14 mouse cellular contexts compared by ENCODE assay signal in genomic region chr6:55579105-55579504, GRCm38 (mm10).
DNase-seq lines count a peak whose midpoint lies in the region; ATAC-seq and TF ChIP-seq lines count a peak whose summit lies in the region.
"Had no signal": no experiment of that assay in that cellular context is flagged by ENCODE, and none has a peak within 500 bp of the region (broad histone marks: within the 10 kb centered on the region; RNA-seq: fewer than 3 reads in every experiment).

No protein-coding gene starts in this region.

- TF ChIP-seq CTCF in hindbrain, postnatal 0 days (IDR thresholded peaks at IDR 0.05; ENCODE audit: low read depth): no peak
- no peak for TF ChIP-seq CTCF in kidney, adult 2 months (conservative IDR thresholded peaks at IDR 0.05; ENCODE audit: insufficient read depth, insufficient read length, low read depth, low read length)

- DNase-seq in forebrain, embryonic 11.5 days (ENCODE audit: low spot score): peak; percentile 62
- no peak for DNase-seq in forebrain, embryonic 10.5 days (ENCODE audit: extremely low spot score, low spot score)
- DNase-seq in right cerebral cortex, postnatal 10 days (ENCODE audit: low spot score in 2 of 2): peak; percentile 53 to 56
- DNase-seq in right cerebral cortex, postnatal 14 days: no peak
- peak; percentile 50 for DNase-seq in hindbrain, postnatal 0 days (ENCODE audit: low spot score)
- no peak for DNase-seq in kidney, adult 2 months
- DNase-seq in gastrocnemius, postnatal 36 days: no peak
- no peak for DNase-seq in testis, postnatal 14 days (ENCODE audit: low spot score)
- DNase-seq: cerebellum, adult 9-11 months; kidney, postnatal 25 days had no signal

- ATAC-seq in forebrain, embryonic 11.5 days (replicated peaks; ENCODE audit: low FRiP score): peak; percentile 43
- ATAC-seq in hindbrain, postnatal 0 days: 0 out of 2 replicates have a peak, but pooled peaks have one; percentile 28
- ATAC-seq: inflammation-experienced regulatory T-cells, adult 6 months had no signal

- H3K36me3 ChIP-seq in forebrain, embryonic 11.5 days (ENCODE audit: control insufficient read depth, insufficient read depth, low read length): no peaks in the 10 kb centered on the region
- H3K36me3 ChIP-seq in forebrain, embryonic 10.5 days (replicated peaks): no peaks in the 10 kb centered on the region
- H3K36me3 ChIP-seq in hindbrain, postnatal 0 days (ENCODE audit: insufficient read depth, low read length): no peaks in the 10 kb centered on the region
- no peaks in the 10 kb centered on the region for H3K36me3 ChIP-seq in kidney, adult 2 months (ENCODE audit: control insufficient read depth, insufficient read depth, low read length)
- H3K36me3 ChIP-seq: G1E; heart, embryonic 13.5 days; liver, embryonic 15.5 days had no signal

- WGBS in forebrain, embryonic 11.5 days: 45% methylated on average over 5 of the region's 5 CpGs
- 52% methylated on average over 5 of the region's 5 CpGs for WGBS in forebrain, embryonic 10.5 days
- 31% methylated on average over 5 of the region's 5 CpGs for WGBS in hindbrain, postnatal 0 days
- WGBS in kidney, adult 2 months: 45% methylated on average over 5 of the region's 5 CpGs

- H3K9ac ChIP-seq in forebrain, embryonic 11.5 days (ENCODE audit: low read length): no peak overlapping the region
- no peak overlapping the region for H3K9ac ChIP-seq in hindbrain, postnatal 0 days (replicated peaks; ENCODE audit: low read length)
- H3K9ac ChIP-seq: heart, embryonic 13.5 days; liver, embryonic 15.5 days had no signal

- H3K4me2 ChIP-seq in forebrain, embryonic 11.5 days (ENCODE audit: low read depth, low read length, severe bottlenecking): peak overlapping the region; percentile 21; the same call in 1 of the 2 replicates
- H3K4me2 ChIP-seq in hindbrain, postnatal 0 days (ENCODE audit: low read depth, low read length): peak overlapping the region; percentile 48; the same call in 1 of the 2 replicates
- H3K4me2 ChIP-seq: heart, embryonic 13.5 days; liver, embryonic 15.5 days had no signal

- H3K27me3 ChIP-seq in forebrain, embryonic 11.5 days (ENCODE audit: control insufficient read depth, insufficient read depth, low read length): no peaks in the 10 kb centered on the region
- no peaks in the 10 kb centered on the region; the same call in 1 of the 2 replicates for H3K27me3 ChIP-seq in forebrain, embryonic 10.5 days (ENCODE audit: poor library complexity, severe bottlenecking)
- no peaks in the 10 kb centered on the region for H3K27me3 ChIP-seq in hindbrain, postnatal 0 days (ENCODE audit: insufficient read depth, low read length)
- no peaks in the 10 kb centered on the region for H3K27me3 ChIP-seq in kidney, adult 2 months (replicated peaks; ENCODE audit: control insufficient read depth, insufficient read depth, low read length)
- H3K27me3 ChIP-seq: heart, embryonic 13.5 days; liver, embryonic 15.5 days had no signal

- no peaks in the 10 kb centered on the region; the same call in 1 of the 2 replicates for H3K4me1 ChIP-seq in forebrain, embryonic 11.5 days (replicated peaks; ENCODE audit: control insufficient read depth, insufficient read depth, low read length)
- peaks cover 22% of the 10 kb centered on the region for H3K4me1 ChIP-seq in forebrain, embryonic 10.5 days
- H3K4me1 ChIP-seq in hindbrain, postnatal 0 days (ENCODE audit: insufficient read depth, low read length): no peaks in the 10 kb centered on the region
- no peaks in the 10 kb centered on the region for H3K4me1 ChIP-seq in kidney, adult 2 months (ENCODE audit: control insufficient read depth, insufficient read depth, low read length)
- H3K4me1 ChIP-seq: heart, embryonic 13.5 days; liver, embryonic 15.5 days had no signal

- H3K4me3 ChIP-seq in forebrain, embryonic 11.5 days (ENCODE audit: low read depth, low read length): no peak overlapping the region
- H3K4me3 ChIP-seq in forebrain, embryonic 10.5 days: no peak overlapping the region
- no peak overlapping the region for H3K4me3 ChIP-seq in hindbrain, postnatal 0 days (ENCODE audit: low read length)
- H3K4me3 ChIP-seq in kidney, adult 2 months (ENCODE audit: insufficient read depth, low read depth, low read length): no peak overlapping the region
- H3K4me3 ChIP-seq: heart, embryonic 13.5 days; liver, embryonic 15.5 days had no signal

- intact Hi-C loops in gastrocnemius, postnatal 36 days (cut with DNase I): no loop called here

- no peak for TF ChIP-seq POLR2A in kidney, adult 2 months (IDR thresholded peaks at IDR 0.05; ENCODE audit: low read depth, low read length)

- H3K9me3 ChIP-seq in forebrain, embryonic 11.5 days (ENCODE audit: control insufficient read depth, low read length): no peaks in the 10 kb centered on the region
- H3K9me3 ChIP-seq in forebrain, embryonic 10.5 days: no peaks in the 10 kb centered on the region
- no peaks in the 10 kb centered on the region for H3K9me3 ChIP-seq in hindbrain, postnatal 0 days (ENCODE audit: low read length)
- H3K9me3 ChIP-seq: G1E; heart, embryonic 13.5 days; liver, embryonic 15.5 days had no signal

- peak overlapping the region; percentile 46 for H3K27ac ChIP-seq in forebrain, embryonic 11.5 days (ENCODE audit: low read depth, low read length)
- no peak overlapping the region for H3K27ac ChIP-seq in forebrain, embryonic 10.5 days
- 0 out of 2 replicates have a peak overlapping the region, but pooled peaks have one; percentile 1 for H3K27ac ChIP-seq in hindbrain, postnatal 0 days
- H3K27ac ChIP-seq in kidney, adult 2 months (ENCODE audit: insufficient read depth, low read depth, low read length): no peak overlapping the region
- H3K27ac ChIP-seq: heart, embryonic 13.5 days; liver, embryonic 15.5 days had no signal

Comparison
In these comparisons a context has a peak if more than half of its experiments do, and no peak if none do; other contexts are left out.
1. DNase-seq: peak in forebrain, embryonic 11.5 days (single experiment), right cerebral cortex, postnatal 10 days (2 of 2) and hindbrain, postnatal 0 days (single experiment); none in forebrain, embryonic 10.5 days (single experiment), right cerebral cortex, postnatal 14 days (single experiment), kidney, adult 2 months (single experiment), gastrocnemius, postnatal 36 days (0 of 2) and testis, postnatal 14 days (single experiment).
2. H3K27ac ChIP-seq: peak in forebrain, embryonic 11.5 days (single experiment) and hindbrain, postnatal 0 days (single experiment); none in forebrain, embryonic 10.5 days (single experiment) and kidney, adult 2 months (single experiment).